Mouse (Mus musculus) A20 (cell line): ENCODE data around the gene Nudt10.
"Not testable (repeated sequence)": the region's sequence is repeated elsewhere in the genome, so short reads cannot be mapped to it uniquely, and the experiment has no call there.

Source experiments
- DNase-seq: peaks from one replicate; pipeline ENCODE4 v3.0.0-alpha.2; 2011; ENCODE audit warnings: low read depth, low spot score

Nudt10 gene

GRCm38 (mm10) chrX:6172823-6173640, at the start of gene Nudt10:
Nudt10 (minus strand) TSS chrX:6173015.
- not testable (repeated sequence) for DNase-seq

DNA sequence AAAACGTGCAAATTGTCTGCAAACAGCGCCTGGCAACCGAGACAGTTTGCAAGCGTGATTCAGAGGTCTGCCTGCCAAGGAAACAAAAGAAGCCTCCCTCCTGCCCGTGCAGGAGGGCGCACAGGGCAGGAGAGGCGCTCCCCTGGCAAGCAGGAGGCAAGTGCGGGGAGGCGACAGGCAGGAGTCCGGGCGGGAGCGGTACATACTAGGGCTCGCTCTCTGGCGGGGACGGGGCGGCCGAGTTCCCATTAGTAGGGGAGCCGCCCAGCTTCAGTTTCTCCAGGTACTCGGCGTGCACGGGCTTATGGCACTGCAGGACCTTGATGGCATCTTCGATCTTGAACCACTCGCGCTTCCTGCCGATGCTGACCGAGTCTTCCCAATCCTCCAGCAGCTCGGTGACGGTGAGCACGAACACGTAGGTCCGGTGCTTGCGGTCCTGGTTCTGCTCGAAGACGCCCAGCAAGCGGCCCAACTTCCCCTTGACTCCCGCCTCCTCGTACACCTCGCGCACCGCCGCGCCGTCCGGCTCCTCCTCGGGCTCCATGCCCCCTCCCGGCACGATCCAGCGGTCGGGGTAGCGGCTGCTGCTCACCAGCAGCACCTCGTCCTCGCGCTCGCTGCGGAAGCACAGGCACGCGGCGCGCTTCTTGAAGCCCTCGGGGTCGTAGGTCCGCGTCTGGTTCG, 536 bp downstream of the Nudt10 start:
- not testable (repeated sequence) for DNase-seq

GRCm38 (mm10) chrX:6171718-6172117, 1.1 kb downstream of the Nudt10 start:
- DNase-seq: no peak
